Mouse (Mus musculus) embryo, embryonic 11 days (tissue): ENCODE measurements at regions not wholly inside any gene's neighbourhood (a gene's known extent, or its start where the extent isn't known, plus 50 kb on each side); places are given as distances from the start of the nearest gene placed in this dataset.
A peak's percentile ranks its signal among the peaks of the same experiment; 100 is the strongest.

ENCODE experiments used
- DNase-seq: peaks from one replicate; pipeline ENCODE4 v3.0.0-alpha.2; 2015

GRCm38 (mm10) chr10:45983671-45984335, 406.2 kb downstream of the Hace1 start:
- no peak for DNase-seq

- DNase-seq = no peak
Observed at GRCm38 (mm10) chr10:45986341-45986740, 408.7 kb downstream of the Hace1 start.

DNA sequence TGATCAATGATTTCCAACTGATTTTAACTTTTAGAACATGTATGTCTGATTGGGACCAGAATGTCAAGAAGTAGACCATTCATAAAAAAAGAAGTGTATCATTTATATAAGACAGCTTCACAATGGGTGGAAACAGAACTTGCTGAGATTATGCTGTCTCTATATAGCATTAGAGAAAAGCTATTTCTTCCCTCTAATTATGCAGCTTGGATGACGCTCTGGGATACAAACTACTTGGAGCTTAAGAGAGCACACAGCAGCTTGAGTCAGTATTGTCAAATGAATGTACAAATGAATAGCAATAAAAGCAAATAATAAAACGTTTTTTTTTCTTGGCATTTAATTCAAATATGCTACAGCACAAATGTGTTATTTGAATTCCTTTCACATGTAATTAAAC, 428.7 kb downstream of the Hace1 start:
- DNase-seq = no peak

DNA sequence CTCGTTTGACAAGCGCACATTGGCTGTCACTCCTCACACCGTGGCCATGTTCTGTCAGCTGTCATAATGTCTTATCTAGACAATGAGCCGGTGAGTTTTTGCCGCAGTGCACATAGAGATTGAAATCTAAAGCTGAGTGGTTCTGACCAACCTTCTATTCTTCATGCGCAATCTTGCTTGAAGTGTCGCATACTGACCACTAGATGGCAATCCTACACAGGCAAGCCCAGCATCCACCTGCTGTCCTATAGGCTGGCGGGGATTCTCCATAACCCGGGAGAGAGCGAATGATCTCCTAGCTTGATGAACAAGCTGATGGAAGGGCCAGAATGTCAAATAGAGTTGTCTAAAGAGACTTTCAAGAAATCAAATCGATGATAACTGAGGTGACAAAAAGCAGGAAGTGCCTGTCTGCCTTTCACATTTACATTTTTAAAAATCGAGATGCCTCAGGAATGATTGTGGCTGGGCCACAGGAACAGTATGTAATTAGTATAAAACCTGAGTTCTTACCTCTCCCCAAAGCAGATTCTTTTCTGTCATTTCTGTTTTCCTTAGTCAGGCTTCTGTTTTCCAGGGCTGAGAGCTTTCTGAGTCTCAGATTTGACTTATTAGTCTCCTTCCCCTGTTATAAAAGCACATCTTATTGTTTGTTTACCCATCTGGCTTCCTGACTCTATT, 434.4 kb downstream of the Hace1 start:
- DNase-seq = peak; percentile 83

GRCm38 (mm10) chr10:46012599-46012998, 435.0 kb downstream of the Hace1 start:
- DNase-seq = no peak

GRCm38 (mm10) chr10:46016295-46016694, 438.7 kb downstream of the Hace1 start:
- DNase-seq = no peak

DNA sequence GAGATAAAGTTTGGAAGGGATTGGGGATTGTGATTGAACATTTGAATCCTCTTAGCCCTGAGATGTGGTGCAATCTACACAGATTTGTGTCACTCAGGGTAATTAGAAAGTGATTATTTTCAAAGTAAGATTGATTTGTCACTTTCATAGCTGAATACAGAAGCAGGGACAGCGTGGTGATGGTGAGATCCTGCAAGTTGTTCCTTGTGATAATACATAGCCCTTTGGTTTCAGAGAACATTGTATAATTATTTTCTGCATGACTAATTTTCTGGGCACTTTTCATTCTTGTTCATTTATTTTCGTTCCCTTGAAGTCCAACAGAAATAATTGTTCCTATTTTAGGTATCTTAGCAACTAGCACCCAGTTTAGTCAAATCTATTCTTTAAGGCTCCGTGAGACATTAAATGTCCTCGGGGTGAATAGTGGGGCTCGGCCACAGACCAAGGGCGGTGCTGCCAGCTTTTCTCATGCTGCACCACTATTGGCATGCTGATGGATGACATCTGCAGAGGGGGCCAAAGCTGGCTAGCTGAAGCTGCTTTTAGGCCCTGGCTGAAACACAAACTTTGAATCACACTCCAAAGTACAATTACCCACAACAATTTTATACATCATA, 468.0 kb downstream of the Hace1 start:
- DNase-seq = peak; percentile 18

GRCm38 (mm10) chr10:46046094-46046749, 468.6 kb downstream of the Hace1 start:
- no peak for DNase-seq

DNA sequence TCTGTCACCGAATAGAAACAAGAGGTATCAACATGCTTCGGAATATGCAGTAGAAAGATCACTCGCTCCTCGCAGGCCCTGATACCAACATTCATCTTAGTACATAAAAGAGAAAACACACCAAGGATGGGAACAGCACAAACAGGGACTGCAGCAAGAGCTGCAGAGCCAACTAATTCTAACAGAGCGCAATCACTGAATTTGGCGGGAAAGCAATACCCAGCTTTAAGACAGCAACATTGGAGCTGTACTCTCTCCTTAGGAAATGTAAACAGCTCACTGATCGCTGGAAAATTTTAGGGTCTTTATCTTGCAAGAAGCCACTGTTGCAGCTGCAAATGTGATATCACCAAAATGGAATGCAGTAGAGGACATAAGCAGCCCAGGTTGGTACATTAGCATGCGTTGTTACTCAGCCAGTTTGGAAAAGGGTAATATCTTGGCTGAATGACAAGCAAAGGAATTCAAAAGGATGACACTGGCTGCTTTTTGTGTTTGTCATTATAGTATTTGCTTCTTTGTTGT, 469.3 kb downstream of the Hace1 start:
- no peak for DNase-seq

DNA sequence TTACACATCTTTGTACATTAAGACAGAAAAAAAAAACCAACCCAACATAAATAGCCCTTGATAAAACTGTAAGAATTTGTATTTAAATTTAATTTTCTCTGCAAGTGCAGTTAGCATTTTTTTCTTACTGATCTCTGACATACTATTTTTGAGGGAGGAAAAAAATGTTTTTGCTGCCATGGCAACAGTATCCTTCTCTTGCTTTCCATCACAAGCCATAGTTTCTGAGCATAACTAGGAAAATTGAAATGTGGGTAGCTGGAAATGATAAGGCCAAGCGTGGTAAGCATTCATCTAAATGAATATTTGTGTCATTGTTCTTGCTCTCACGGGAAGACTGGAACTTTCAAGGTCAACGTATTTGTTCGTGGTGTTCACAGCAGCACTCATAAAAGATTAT, 470.0 kb downstream of the Hace1 start:
- no peak for DNase-seq

DNA sequence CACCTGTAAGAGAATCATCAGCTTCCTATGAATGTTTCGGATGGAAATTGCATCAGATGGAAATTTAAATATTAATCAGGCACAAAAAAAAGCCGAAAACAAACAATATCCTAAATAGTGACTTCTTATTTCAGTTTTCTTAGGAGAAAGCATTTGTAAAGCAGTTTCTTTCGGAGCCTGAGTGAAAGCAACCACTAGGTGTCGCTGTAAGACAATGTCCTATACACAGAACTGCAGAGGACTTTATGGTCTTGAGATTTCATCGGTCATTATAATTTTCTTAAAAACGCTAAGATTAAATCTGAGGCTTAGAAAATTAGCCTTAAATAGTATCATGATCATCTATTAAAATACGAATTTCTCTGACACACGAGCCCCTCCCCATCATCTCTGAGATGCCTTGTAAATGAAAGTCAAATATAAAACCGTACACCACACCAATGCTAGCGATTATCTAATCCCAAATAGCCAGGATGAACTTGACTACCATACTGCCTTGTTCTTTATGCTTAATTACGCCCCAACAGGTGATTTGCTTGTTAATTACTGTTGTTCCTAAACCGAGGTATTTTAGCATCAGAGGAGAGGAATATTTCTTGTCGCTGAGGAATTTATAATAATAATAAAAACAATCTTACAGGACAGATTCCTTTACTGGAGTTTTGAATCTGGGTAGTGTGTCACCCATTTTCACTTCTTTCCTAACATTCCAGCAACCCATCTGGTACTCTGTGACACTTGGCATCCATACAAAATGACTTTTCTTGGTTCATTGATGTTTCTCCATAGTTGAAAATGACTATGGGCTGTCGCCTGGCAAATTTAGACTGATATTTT, 480.0 kb downstream of the Hace1 start:
- DNase-seq = peak; percentile 81

DNA sequence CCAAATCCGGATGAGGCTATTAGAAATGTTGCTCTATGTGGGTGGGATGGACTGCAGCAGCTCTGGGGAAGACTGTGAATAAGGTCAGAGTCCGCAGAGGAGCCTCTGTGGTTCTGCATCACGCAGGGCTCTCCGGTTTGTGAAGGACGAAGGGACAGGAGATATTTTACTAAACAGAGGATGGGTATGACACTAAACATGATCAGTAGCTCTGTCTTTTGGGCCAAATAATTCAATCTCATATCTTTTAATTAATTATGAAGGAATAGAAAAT, 480.5 kb downstream of the Hace1 start:
- DNase-seq = no peak

DNA sequence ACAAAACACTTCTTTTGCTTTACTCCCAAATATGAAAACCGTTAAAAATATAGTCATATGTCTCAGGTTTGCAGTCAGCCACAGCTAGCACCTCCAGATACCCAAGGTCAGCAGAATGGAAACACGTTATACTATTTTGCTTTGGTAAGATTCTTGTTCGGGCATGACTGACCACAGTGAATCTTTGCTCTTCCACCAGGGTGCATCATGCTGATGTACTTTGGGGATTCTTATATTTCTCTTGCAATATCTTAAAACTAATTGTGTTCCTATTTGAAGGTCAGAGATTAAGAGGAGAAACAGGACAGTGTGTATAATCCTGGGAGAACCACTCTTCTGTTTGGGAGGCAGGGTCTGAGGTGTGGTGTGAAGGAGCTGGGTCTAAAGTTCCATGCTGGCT, 481.7 kb downstream of the Hace1 start:
- DNase-seq = no peak

- DNase-seq = no peak
Observed at GRCm38 (mm10) chr10:46063831-46064230, 486.2 kb downstream of the Hace1 start.

GRCm38 (mm10) chr10:46070766-46071165, 493.1 kb downstream of the Hace1 start:
- no peak for DNase-seq

DNA sequence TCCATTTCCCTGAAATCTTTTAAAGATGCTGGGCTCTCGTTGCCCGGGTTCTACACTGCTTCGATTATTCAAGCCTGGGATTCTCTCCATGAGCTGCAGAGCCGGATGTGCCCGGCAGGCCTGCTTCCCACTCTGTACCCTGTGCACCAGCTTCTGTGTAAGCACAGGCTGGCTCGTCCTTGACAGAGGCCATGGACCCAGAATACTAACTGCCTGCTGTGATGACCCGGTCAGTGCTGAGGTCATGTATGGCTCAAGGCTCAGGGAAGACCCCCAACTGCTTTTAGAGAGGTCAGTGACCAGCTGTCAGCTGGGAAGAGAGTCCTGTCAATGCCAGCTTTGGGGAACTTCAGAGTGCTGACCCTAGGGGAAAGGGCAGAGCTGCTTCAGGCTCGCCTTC, 493.6 kb downstream of the Hace1 start:
- DNase-seq = peak; percentile 52

DNA sequence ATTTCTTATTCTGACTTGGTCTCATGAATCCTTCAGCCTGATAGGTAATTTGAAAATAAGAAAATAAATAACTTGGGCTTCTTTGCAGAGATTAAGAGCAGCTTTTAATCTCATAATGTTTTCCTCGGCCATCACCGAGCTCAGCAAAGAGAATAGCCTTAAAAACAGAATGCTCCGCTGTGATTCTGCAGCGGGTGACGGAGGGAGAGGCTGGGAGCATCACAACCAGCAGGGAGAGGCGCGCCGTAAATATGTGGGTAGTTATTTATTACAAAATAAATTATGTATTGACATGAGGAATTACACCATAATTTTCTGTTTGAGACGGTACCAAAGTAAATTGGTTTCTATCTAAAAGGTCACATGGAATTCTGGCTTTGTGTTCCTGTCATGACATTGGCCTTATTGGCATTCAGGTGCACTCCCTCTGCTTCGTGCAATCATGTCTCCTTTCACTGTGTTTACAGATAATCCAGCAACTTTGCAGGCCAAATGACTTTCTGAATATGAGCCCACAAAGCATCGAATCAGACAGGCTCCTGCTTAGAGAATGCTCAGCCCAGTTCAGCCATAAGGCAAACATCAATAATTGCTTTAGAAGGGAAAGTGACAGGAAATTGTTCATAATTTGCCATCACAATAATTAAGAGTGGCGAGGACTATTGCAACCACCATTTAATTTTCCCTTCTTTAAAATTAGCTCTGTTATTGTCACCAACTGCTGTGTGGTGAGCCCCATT, 494.4 kb downstream of the Hace1 start:
- DNase-seq = no peak

DNA sequence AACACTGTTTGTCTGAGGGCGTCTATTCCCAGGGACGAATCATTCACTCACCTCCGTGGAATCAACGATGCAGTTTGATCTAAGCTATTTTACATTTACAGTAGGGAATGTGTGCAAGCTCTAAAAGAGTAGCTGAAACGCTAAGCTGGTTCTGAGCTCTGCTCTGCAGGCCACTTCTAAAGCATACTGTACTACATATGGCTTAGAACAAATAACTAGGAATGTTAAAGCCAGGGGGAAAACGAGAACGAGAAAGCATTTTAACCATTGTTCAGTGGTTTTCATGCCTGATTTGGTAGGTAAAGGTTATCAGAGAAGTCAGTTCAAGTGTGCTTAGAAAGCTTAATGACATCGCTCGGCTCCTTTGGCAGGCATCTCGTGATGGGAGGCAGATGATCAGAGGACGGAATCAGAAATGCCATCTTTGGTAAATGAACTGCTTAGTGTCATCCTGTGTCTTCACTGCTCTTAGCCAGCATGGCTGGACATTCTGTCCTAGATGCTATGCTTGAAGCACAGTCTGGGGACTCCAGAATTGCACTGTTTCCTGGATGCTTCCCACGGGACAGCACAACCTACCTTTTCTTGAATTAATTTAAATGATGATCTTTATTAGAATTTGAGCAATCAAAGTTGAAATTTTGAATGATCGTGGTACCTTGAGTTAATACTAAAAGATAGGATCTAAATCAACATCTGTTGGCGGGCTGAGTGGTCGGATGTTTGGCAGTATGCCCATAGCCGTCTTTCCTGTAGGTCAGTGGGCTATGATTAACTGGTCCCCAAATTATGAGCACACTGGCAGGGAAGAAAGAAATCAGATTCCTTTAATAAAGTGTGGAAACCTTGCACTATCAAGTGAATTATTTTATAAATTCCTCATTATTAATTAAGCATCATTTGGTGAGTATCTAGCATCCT, 495.2 kb downstream of the Hace1 start:
- no peak for DNase-seq

DNA sequence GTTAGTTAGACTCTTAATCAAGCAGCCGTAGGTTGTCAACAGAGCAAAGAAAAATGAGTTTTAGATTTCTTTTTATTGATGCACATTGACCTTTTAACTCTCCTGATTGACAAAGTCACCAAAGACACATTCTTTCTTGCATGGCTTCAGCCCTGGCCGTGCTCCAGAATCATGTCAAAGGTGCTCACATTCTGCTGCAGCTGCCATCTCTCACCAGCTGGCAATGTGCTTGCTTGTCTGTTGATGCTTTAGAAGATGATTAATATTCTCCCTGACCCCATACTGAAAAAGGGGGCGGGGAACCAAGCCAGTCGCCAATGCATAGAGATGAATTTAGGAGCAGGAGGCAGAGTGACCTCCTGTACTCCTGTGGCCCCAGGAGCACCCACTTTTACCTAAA, 510.1 kb downstream of the Hace1 start:
- peak; percentile 60 for DNase-seq

- DNase-seq = no peak
Observed at GRCm38 (mm10) chr10:46100837-46101236, 523.2 kb downstream of the Hace1 start.

- no peak for DNase-seq
Observed at GRCm38 (mm10) chr10:46108810-46109209, 531.2 kb downstream of the Hace1 start.
